Mouse (Mus musculus): Measurements from ENCODE around the gene Sox5. TPM values are rescaled to one million over a fixed set of nuclear protein-coding genes. Genes with fewer than 3 reads are reported as not detected.

Sox5 gene
- polyA plus RNA-seq, 2 experiments: 1.6 to 1.7 TPM

- no peak overlapping the region for H3K4me2 ChIP-seq (ENCODE audit: low read depth)
- WGBS (ENCODE audit: insufficient replicate concordance): 59% methylated on average over 5 of the region's 5 CpGs
- peaks cover 0 to 2% of the 10 kb centered on the region in 2 experiments; a peak in 1 of 4 replicates for H3K4me1 ChIP-seq (replicated peaks; ENCODE audit: control insufficient read depth in 2 of 2, insufficient read depth in 2 of 2, low read length in 1 of 2)
- no peaks in the 10 kb centered on the region for H3K27me3 ChIP-seq (ENCODE audit: control insufficient read depth, insufficient read depth, low read length)
- TF ChIP-seq CTCF (IDR thresholded peaks at IDR 0.05; ENCODE audit: low read depth): no peak
- TF ChIP-seq EP300 (IDR thresholded peaks at IDR 0.05; ENCODE audit: low read depth): no peak
- H3K9ac ChIP-seq (replicated peaks): no peak overlapping the region
- H3K27ac ChIP-seq: no peak overlapping the region
- ATAC-seq (ENCODE audit: insufficient read depth) (no peak), DNase-seq (ENCODE audit: low read depth in 3 of 3, low spot score in 3 of 3) (no peak)
- no peaks in the 10 kb centered on the region for H3K9me3 ChIP-seq (ENCODE audit: control insufficient read depth, low read length)
- no peaks in the 10 kb centered on the region for H3K36me3 ChIP-seq (replicated peaks; ENCODE audit: control insufficient read depth, insufficient read depth, low read depth)
- H3K4me3 ChIP-seq (ENCODE audit: insufficient read depth in 1 of 2, low read depth in 2 of 2, low read length in 2 of 2): no peak overlapping the region
Observed at GRCm38 (mm10) chr6:144501439-144501838, 280.3 kb downstream of the Sox5 start.

DNA sequence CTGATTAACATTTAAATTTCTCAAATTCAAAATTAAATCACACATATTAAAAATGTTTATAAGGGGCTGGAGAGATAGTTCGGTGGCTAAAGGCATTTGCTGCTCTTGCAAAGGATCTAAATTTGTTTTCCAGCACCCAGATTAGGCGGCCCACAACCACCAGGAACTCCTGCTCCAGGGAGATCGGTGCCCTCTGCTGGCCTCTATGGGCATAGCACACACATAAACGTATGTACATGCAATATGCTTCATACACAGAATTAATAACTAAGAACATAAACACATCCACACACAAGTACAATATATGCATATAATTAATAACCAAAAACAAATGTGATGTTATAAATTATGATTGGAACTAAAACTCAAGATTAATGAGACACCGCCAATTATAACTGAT lies 283.6 kb downstream of the Sox5 start:
- 73% methylated on average over 5 of the region's 5 CpGs for WGBS (ENCODE audit: insufficient replicate concordance)
- no peak overlapping the region for H3K9ac ChIP-seq (replicated peaks)
- H3K27ac ChIP-seq: no peak overlapping the region
- TF ChIP-seq EP300 (IDR thresholded peaks at IDR 0.05; ENCODE audit: low read depth) (no peak), CTCF (IDR thresholded peaks at IDR 0.05; ENCODE audit: low read depth) (peak; percentile 57)
- no peaks in the 10 kb centered on the region for H3K4me1 ChIP-seq (replicated peaks; ENCODE audit: control insufficient read depth in 2 of 2, insufficient read depth in 2 of 2, low read length in 1 of 2)
- ATAC-seq (ENCODE audit: insufficient read depth): no peak
- H3K36me3 ChIP-seq (replicated peaks; ENCODE audit: control insufficient read depth, insufficient read depth, low read depth): no peaks in the 10 kb centered on the region
- H3K27me3 ChIP-seq (ENCODE audit: control insufficient read depth, insufficient read depth, low read length): no peaks in the 10 kb centered on the region
- no peaks in the 10 kb centered on the region for H3K9me3 ChIP-seq (ENCODE audit: control insufficient read depth, low read length)
- no peak for DNase-seq (ENCODE audit: low read depth in 3 of 3, low spot score in 3 of 3)
- H3K4me2 ChIP-seq (ENCODE audit: low read depth): no peak overlapping the region
- no peak overlapping the region for H3K4me3 ChIP-seq (ENCODE audit: insufficient read depth in 1 of 2, low read depth in 2 of 2, low read length in 2 of 2)

GRCm38 (mm10) chr6:144491761-144492415 lies 289.9 kb downstream of the Sox5 start:
- Histone ChIP-seq H3K9me3 (ENCODE audit: control insufficient read depth, low read length) (no peaks in the 10 kb centered on the region), H3K4me3 (ENCODE audit: insufficient read depth in 1 of 2, low read depth in 2 of 2, low read length in 2 of 2) (no peak overlapping the region), H3K4me1 (replicated peaks; ENCODE audit: control insufficient read depth in 2 of 2, insufficient read depth in 2 of 2, low read length in 1 of 2) (no peaks in the 10 kb centered on the region; a peak in 1 of 4 replicates), H3K4me2 (ENCODE audit: low read depth) (no peak overlapping the region), H3K27ac (no peak overlapping the region), H3K9ac (replicated peaks) (no peak overlapping the region), H3K36me3 (replicated peaks; ENCODE audit: control insufficient read depth, insufficient read depth, low read depth) (no peaks in the 10 kb centered on the region), H3K27me3 (ENCODE audit: control insufficient read depth, insufficient read depth, low read length) (no peaks in the 10 kb centered on the region)
- whole genome bisulfite sequencing (ENCODE audit: insufficient replicate concordance): 66% methylated on average over 11 of the region's 11 CpGs
- no peak for DNase-seq (ENCODE audit: low read depth in 3 of 3, low spot score in 3 of 3)
- no peak for TF ChIP-seq EP300 (IDR thresholded peaks at IDR 0.05; ENCODE audit: low read depth)
- TF ChIP-seq CTCF (IDR thresholded peaks at IDR 0.05; ENCODE audit: low read depth): no peak
- no peak for ATAC-seq (ENCODE audit: insufficient read depth)

- DNase-seq (ENCODE audit: low read depth in 3 of 3, low spot score in 3 of 3) (no peak), ATAC-seq (ENCODE audit: insufficient read depth) (no peak)
- Histone ChIP-seq H3K4me1 (replicated peaks; ENCODE audit: control insufficient read depth in 2 of 2, insufficient read depth in 2 of 2, low read length in 1 of 2) (no peaks in the 10 kb centered on the region; a peak in 1 of 4 replicates), H3K9ac (replicated peaks) (no peak overlapping the region), H3K4me3 (ENCODE audit: insufficient read depth in 1 of 2, low read depth in 2 of 2, low read length in 2 of 2) (no peak overlapping the region), H3K4me2 (ENCODE audit: low read depth) (no peak overlapping the region), H3K27me3 (ENCODE audit: control insufficient read depth, insufficient read depth, low read length) (no peaks in the 10 kb centered on the region), H3K27ac (no peak overlapping the region), H3K9me3 (ENCODE audit: control insufficient read depth, low read length) (no peaks in the 10 kb centered on the region), H3K36me3 (replicated peaks; ENCODE audit: control insufficient read depth, insufficient read depth, low read depth) (no peaks in the 10 kb centered on the region)
- no peak for TF ChIP-seq CTCF (IDR thresholded peaks at IDR 0.05; ENCODE audit: low read depth)
- no peak for TF ChIP-seq EP300 (IDR thresholded peaks at IDR 0.05; ENCODE audit: low read depth)
- WGBS (ENCODE audit: insufficient replicate concordance): 74% methylated on average over 5 of the region's 5 CpGs
Observed at GRCm38 (mm10) chr6:144490896-144491295, 290.9 kb downstream of the Sox5 start.

GRCm38 (mm10) chr6:144485578-144485977 lies 296.2 kb downstream of the Sox5 start:
- ATAC-seq (ENCODE audit: insufficient read depth) (no peak), DNase-seq (ENCODE audit: low read depth in 3 of 3, low spot score in 3 of 3) (no peak)
- Histone ChIP-seq H3K36me3 (replicated peaks; ENCODE audit: control insufficient read depth, insufficient read depth, low read depth) (no peaks in the 10 kb centered on the region), H3K4me1 (replicated peaks; ENCODE audit: control insufficient read depth in 2 of 2, insufficient read depth in 2 of 2, low read length in 1 of 2) (no peaks in the 10 kb centered on the region), H3K4me3 (ENCODE audit: insufficient read depth in 1 of 2, low read depth in 2 of 2, low read length in 2 of 2) (no peak overlapping the region), H3K27ac (no peak overlapping the region), H3K9ac (replicated peaks) (no peak overlapping the region), H3K9me3 (ENCODE audit: control insufficient read depth, low read length) (no peaks in the 10 kb centered on the region), H3K27me3 (ENCODE audit: control insufficient read depth, insufficient read depth, low read length) (no peaks in the 10 kb centered on the region), H3K4me2 (ENCODE audit: low read depth) (no peak overlapping the region)
- no peak for TF ChIP-seq CTCF (IDR thresholded peaks at IDR 0.05; ENCODE audit: low read depth)
- TF ChIP-seq EP300 (IDR thresholded peaks at IDR 0.05; ENCODE audit: low read depth): no peak
- 63% methylated on average over 6 of the region's 6 CpGs for WGBS (ENCODE audit: insufficient replicate concordance)

Measured in liver, embryonic 14.5 days (tissue).